Mouse (Mus musculus) liver, embryonic 15.5 days (tissue): ENCODE results near the gene Selenom. TPM values are rescaled to one million over a fixed set of nuclear protein-coding genes. Genes with fewer than 3 reads are reported as not detected.

ENCODE experiments used
- ATAC-seq: fragments of 200-750 bp; cut with Nextera tagmentation; 2 replicates; pipeline ENCODE4 v1.8.0; 2017; ENCODE audit warnings: moderate number of reproducible peaks, mild to moderate bottlenecking, moderate library complexity; ENCODE audit not compliant: insufficient read depth
- H3K27ac ChIP-seq: fragments of 300-500 bp; sonication (generic); replicated peaks from 2 replicates; pipeline ENCODE4 v1.5.1; 2015; ENCODE audit warnings: mild to moderate bottlenecking, inconsistent platforms
- H3K27me3 ChIP-seq: fragments of 300-500 bp; sonication (generic); 2 replicates; pipeline ENCODE4 v1.6.1; 2015; ENCODE audit warnings: mild to moderate bottlenecking, inconsistent platforms
- H3K36me3 ChIP-seq: fragments of 300-500 bp; sonication (generic); replicated peaks from 2 replicates; pipeline ENCODE4 v1.6.1; 2015; ENCODE audit warnings: moderate library complexity, mild to moderate bottlenecking, inconsistent platforms
- H3K4me1 ChIP-seq: fragments of 300-500 bp; sonication (generic); replicated peaks from 2 replicates; pipeline ENCODE4 v1.6.1; 2015; ENCODE audit warnings: inconsistent platforms
- H3K4me2 ChIP-seq: fragments of 300-500 bp; sonication (generic); 2 replicates; pipeline ENCODE4 v1.6.1; 2015; ENCODE audit warnings: moderate library complexity, mild to moderate bottlenecking, inconsistent platforms
- H3K4me3 ChIP-seq: fragments of 300-500 bp; sonication (generic); replicated peaks from 2 replicates; pipeline ENCODE4 v1.5.1; 2015; ENCODE audit warnings: mild to moderate bottlenecking, inconsistent platforms
- H3K9ac ChIP-seq: fragments of 300-500 bp; sonication (generic); 2 replicates; pipeline ENCODE4 v1.6.1; 2015; ENCODE audit warnings: moderate library complexity, mild to moderate bottlenecking, inconsistent platforms
- H3K9me3 ChIP-seq: fragments of 300-500 bp; sonication (generic); replicated peaks from 2 replicates; pipeline ENCODE4 v1.6.1; 2016; ENCODE audit warnings: inconsistent platforms
- WGBS: fragments of 180-500 bp; shearing (Covaris S2); methylation state at CpG from one replicate; pipeline ENCODE4 v1.1.7; 2015; ENCODE audit warnings: mixed read lengths; ENCODE audit not compliant: insufficient replicate concordance; 5-methylcytosine and 5-hydroxymethylcytosine counted together
- polyA plus RNA-seq: library from polyadenylated mRNA; unstranded; fragments of >200 nt; fragmentation: Nextera tagmentation; extraction: Ambion mirVana; gene quantifications from 2 replicates; pipeline ENCODE4 v1.2.1, GENCODE M21; 2015

Selenom gene
- polyA plus RNA-seq, 1 experiment from 2014 or later, result 10.5 TPM

- Histone ChIP-seq H3K9ac (0 out of 2 replicates have a peak within 1 kb of the TSS, but pooled peaks have one; percentile 21), H3K4me1 (peaks cover 36% of the 10 kb centered on the region), H3K4me2 (peak within 1 kb of the TSS; percentile 77), H3K36me3 (no peaks in the 10 kb centered on the region), H3K27me3 (no peaks in the 10 kb centered on the region), H3K9me3 (no peaks in the 10 kb centered on the region), H3K4me3 (peak within 1 kb of the TSS; percentile 63), H3K27ac (no peak within 1 kb of the TSS)
- 74% methylated on average over 23 of the region's 23 CpGs for WGBS
- no peak for ATAC-seq
These were observed 26.1 kb downstream of the Selenom start, which contains the start of gene Smtn for GRCm38 (mm10) chr11:3540451-3541085. TSS of gene Smtn (minus strand) at chr11:3540612.

DNA sequence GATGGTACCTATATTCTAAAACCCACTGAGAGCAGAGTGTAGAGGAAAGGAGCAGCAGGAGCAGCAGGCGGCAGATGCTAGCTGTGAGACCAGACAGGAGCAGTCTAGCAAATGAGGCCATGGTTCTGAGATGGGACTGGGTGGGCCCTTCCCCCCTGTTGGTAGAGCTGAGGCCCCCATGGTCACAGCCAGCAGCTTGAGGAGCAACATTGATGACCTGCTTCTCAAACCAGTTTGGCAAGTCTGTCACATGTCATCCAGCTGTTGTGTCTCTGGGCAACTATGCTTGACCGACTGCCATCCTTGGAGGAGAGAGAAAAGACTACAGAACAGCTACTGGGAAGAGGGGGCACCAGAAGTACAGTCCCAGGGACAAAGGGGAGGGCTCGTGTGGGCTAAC, 27.4 kb downstream of the Selenom start:
- Histone ChIP-seq H3K36me3 (no peaks in the 10 kb centered on the region), H3K9ac (no peak overlapping the region), H3K27ac (no peak overlapping the region), H3K4me1 (peaks cover 30% of the 10 kb centered on the region), H3K9me3 (no peaks in the 10 kb centered on the region), H3K27me3 (no peaks in the 10 kb centered on the region), H3K4me3 (no peak overlapping the region), H3K4me2 (no peak overlapping the region)
- no peak for ATAC-seq
- 57% methylated on average over 3 of the region's 3 CpGs for WGBS

DNA sequence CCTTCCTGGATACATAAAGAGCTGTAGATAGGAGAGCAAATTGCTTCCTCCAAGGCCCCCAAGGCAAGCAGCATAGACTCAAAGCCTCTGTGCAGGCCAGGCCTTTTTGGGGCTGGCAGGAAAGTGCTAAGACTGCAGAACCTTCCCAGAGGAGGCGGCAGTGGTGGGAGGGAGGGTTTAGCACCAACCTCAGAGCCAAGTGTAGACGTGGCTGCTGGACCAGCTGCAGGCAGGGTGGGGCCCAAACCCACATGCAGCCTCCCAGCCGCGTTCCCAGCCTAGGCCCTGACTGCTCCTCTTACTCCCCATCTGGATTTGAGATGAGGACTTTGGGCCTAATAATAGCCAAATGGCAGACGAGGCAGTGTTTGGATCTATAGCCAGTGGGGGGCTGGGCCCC, 28.5 kb downstream of the Selenom start:
- ATAC-seq, result no peak
- Histone ChIP-seq H3K9me3 (no peaks in the 10 kb centered on the region), H3K27ac (no peak overlapping the region), H3K27me3 (no peaks in the 10 kb centered on the region), H3K4me2 (no peak overlapping the region), H3K9ac (no peak overlapping the region), H3K4me1 (peaks cover 25% of the 10 kb centered on the region), H3K36me3 (no peaks in the 10 kb centered on the region), H3K4me3 (no peak overlapping the region)
- 38% methylated on average over 5 of the region's 5 CpGs for WGBS

GRCm38 (mm10) chr11:3544409-3544808, 29.9 kb downstream of the Selenom start:
- Histone ChIP-seq H3K4me2 (no peak overlapping the region), H3K36me3 (no peaks in the 10 kb centered on the region), H3K9me3 (no peaks in the 10 kb centered on the region), H3K4me3 (no peak overlapping the region), H3K4me1 (peaks cover 11% of the 10 kb centered on the region), H3K9ac (no peak overlapping the region), H3K27ac (no peak overlapping the region), H3K27me3 (no peaks in the 10 kb centered on the region)
- no peak for ATAC-seq
- WGBS, result 81% methylated on average over 5 of the region's 5 CpGs

DNA sequence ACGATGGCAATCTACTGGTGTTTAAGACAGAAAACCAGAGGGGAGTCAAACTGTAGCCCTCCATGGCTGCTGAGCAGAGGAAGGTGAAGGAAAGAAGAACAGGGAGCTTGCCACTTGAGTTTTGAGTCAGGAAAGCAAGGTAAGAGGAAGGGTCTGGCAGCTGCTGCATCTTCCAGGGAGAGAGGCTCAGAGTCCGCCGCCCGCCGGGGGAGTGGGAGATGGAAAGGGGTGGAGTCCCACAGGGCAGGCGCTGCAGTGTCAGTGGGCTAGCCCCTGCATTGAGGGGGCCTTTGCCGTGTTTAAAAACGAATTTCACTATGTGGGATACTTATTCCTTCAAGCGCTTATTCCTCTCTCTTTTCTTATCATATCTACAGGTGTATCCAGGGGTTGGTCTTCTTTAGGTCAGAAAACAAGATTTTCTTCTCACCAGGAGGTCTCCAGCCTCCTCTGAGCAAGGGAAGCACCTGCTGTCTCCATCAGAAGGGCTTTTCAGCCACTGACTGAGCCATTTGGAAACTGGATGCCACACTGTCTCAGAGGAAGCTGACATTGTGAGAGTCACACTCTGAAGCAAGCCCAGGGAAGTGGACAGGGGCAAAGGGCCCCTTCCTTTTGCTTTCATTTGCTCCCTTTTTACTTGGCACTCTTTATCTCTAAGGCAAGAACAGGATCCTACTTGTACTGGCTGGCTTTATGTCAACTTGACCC, 31.2 kb downstream of the Selenom start:
- Histone ChIP-seq H3K36me3 (no peaks in the 10 kb centered on the region), H3K4me3 (no peak overlapping the region), H3K27ac (0 out of 2 replicates have a peak overlapping the region, but pooled peaks have one; percentile 31), H3K27me3 (no peaks in the 10 kb centered on the region), H3K4me2 (0 out of 2 replicates have a peak overlapping the region, but pooled peaks have one; percentile 10), H3K4me1 (peaks cover 6% of the 10 kb centered on the region; the same call in 1 of the 2 replicates), H3K9me3 (no peaks in the 10 kb centered on the region), H3K9ac (no peak overlapping the region)
- ATAC-seq, result no peak
- 25% methylated on average over 9 of the region's 9 CpGs for WGBS

DNA sequence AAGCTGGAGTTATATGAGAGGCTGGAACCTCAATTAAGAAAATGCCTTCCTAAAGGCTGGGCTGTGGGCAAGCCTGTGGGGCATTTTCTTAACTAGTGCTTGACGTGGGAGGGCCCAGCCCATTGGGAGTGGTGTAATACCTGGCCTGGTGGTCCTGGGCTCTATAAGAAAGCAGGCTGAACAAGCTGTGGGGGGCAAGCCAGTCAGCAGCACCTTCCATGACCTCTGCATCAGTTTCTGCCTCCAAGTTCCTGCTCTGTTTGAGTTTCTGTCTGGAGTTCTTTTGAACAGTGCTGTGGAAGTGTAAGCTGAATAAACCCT, 31.7 kb downstream of the Selenom start:
- no peaks in the 10 kb centered on the region for H3K36me3 ChIP-seq
- H3K9me3 ChIP-seq, result no peaks in the 10 kb centered on the region
- H3K9ac ChIP-seq, result no peak overlapping the region
- no peak for ATAC-seq
- 0 out of 2 replicates have a peak overlapping the region, but pooled peaks have one; percentile 31 for H3K27ac ChIP-seq
- H3K4me2 ChIP-seq, result 0 out of 2 replicates have a peak overlapping the region, but pooled peaks have one; percentile 10
- H3K4me1 ChIP-seq, result peaks cover 6% of the 10 kb centered on the region; the same call in 1 of the 2 replicates
- no peak overlapping the region for H3K4me3 ChIP-seq
- 11% methylated on average over 1 of the region's 1 CpGs for WGBS
- no peaks in the 10 kb centered on the region for H3K27me3 ChIP-seq

DNA sequence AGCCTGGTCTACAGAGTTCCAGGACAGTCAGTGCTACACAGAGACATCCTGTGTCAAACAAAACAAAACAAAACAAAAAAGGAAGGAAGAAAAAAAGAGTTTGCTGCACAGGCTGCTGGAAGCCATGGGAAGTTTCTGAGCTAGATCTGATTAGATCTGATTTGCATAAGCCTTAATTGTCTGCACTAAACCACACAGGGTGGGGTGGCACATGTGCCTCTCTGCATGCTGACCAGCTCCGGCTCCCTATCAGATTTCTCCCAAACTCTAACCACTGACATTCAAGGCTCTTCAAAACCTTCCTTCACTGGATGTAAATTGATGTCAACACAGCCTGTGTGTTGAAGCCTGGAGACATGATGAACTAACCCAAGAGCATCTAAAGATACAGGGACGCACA, 32.6 kb downstream of the Selenom start:
- H3K36me3 ChIP-seq, result no peaks in the 10 kb centered on the region
- ATAC-seq, result no peak
- H3K9me3 ChIP-seq, result no peaks in the 10 kb centered on the region
- WGBS, result 47% methylated on average over 2 of the region's 2 CpGs
- no peaks in the 10 kb centered on the region for H3K27me3 ChIP-seq
- H3K4me3 ChIP-seq, result no peak overlapping the region
- H3K4me2 ChIP-seq, result no peak overlapping the region
- no peak overlapping the region for H3K27ac ChIP-seq
- peaks cover 6% of the 10 kb centered on the region; the same call in 1 of the 2 replicates for H3K4me1 ChIP-seq
- H3K9ac ChIP-seq, result no peak overlapping the region

GRCm38 (mm10) chr11:3547969-3548368, 33.5 kb downstream of the Selenom start:
- Histone ChIP-seq H3K27ac (no peak overlapping the region), H3K27me3 (no peaks in the 10 kb centered on the region), H3K36me3 (no peaks in the 10 kb centered on the region), H3K4me1 (peaks cover 6% of the 10 kb centered on the region; the same call in 1 of the 2 replicates), H3K9me3 (no peaks in the 10 kb centered on the region), H3K9ac (no peak overlapping the region), H3K4me2 (no peak overlapping the region), H3K4me3 (no peak overlapping the region)
- WGBS, result 38% methylated on average over 6 of the region's 6 CpGs
- no peak for ATAC-seq

DNA sequence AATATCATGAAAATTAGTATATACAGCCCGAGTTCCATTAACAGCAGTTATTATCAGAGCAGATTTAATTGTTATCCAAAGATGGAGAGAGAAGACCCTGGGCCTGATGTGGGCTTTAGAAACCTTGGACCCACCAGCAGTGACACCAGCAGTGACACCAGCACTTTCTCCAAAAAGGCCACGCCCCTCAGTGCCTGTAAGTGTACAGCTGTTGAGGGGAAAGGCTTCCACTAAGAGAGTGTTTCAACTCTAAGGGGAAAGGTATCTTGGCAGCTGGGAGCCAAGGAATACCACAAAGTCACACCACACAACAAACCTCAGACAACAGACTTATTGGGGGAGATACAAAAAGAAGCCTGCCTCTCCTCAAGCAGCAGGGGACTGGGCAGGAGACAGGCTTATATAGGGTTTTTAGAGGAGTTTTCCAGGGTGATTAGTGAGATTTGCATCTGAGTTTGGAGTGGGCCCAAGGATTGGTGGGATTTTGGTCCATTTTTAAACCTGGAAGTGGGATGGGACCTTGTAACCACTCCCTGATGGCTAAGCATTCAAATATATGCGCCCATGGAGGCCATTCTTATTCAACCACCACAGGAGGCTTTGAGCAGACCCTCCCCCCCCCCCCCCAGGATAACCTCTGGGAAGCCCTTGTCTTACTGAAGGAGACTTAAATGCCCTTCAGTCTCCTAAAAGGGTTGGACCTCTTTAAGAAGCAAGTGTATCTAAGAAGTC, 34.2 kb downstream of the Selenom start:
- Histone ChIP-seq H3K4me1 (peaks cover 6% of the 10 kb centered on the region; the same call in 1 of the 2 replicates), H3K27me3 (no peaks in the 10 kb centered on the region), H3K4me3 (no peak overlapping the region), H3K4me2 (no peak overlapping the region), H3K27ac (no peak overlapping the region), H3K36me3 (no peaks in the 10 kb centered on the region), H3K9me3 (no peaks in the 10 kb centered on the region), H3K9ac (no peak overlapping the region)
- WGBS, result 49% methylated on average over 3 of the region's 3 CpGs
- no peak for ATAC-seq

- no peak for ATAC-seq
These were observed 35.3 kb downstream of the Selenom start for GRCm38 (mm10) chr11:3549791-3550190.

GRCm38 (mm10) chr11:3554976-3555375, 40.5 kb downstream of the Selenom start:
- Histone ChIP-seq H3K36me3 (no peaks in the 10 kb centered on the region), H3K4me2 (no peak overlapping the region), H3K27ac (no peak overlapping the region), H3K27me3 (no peaks in the 10 kb centered on the region), H3K9me3 (no peaks in the 10 kb centered on the region), H3K4me3 (no peak overlapping the region), H3K9ac (no peak overlapping the region), H3K4me1 (no peaks in the 10 kb centered on the region)
- ATAC-seq, result no peak
- WGBS, result 57% methylated on average over 4 of the region's 4 CpGs

More at GRCm38 (mm10) chr11:3549791-3550190, 35.3 kb downstream of the Selenom start:
- peaks cover 6% of the 10 kb centered on the region; the same call in 1 of the 2 replicates for H3K4me1 ChIP-seq
- H3K27ac ChIP-seq, result no peak overlapping the region
- H3K9ac ChIP-seq, result no peak overlapping the region
- 65% methylated on average over 5 of the region's 5 CpGs for WGBS
- H3K9me3 ChIP-seq, result no peaks in the 10 kb centered on the region
- no peaks in the 10 kb centered on the region for H3K36me3 ChIP-seq
- H3K4me2 ChIP-seq, result no peak overlapping the region
- H3K4me3 ChIP-seq, result no peak overlapping the region
- H3K27me3 ChIP-seq, result no peaks in the 10 kb centered on the region
